Mouse (Mus musculus) thymus, postnatal 25 days (tissue): Measurements from ENCODE around the gene Cox15.

Experiments used
- DNase-seq: peaks from one replicate; pipeline ENCODE4 v3.0.0; 2022

The Cox15 gene

DNA sequence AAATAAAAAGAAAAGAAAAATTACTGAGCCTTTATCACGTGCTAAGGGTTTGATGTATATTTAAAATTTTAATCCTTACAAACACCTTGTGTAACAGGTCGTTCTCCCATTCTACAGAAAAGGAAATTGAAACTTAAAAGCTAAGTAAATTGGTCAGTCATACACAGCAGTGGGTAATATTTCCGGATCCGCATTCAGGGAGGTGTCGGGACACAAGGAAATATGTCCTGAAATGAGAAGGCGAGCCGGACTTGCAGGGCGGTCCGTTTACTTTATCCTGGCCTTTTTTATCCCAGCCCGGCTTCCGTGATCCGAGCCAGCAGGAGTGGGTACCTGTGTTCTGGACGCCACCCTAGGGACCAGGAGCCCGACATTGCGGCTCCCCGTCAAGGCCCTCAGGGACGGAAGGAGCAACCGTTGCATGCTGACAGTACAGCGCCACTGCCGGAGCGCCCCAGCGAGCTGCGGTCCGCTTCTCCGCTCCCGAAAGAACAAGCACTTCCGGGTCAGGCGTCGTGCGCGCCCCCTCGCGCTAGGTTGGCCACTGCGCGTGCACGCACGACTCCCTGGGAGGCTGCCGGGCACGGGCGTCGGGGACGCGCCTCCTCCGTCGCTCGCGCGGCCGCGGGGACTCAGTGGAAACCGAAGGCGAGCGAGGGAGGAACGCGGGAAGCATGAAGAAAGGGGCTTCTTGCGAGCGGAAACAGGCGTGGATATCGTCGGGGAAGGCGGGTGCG lies at the start of gene Cox15, which contains the start of gene Cutc:
Gene Cox15, minus strand, starts transcription at position 512 of the 737 bp plus-strand sequence.
Gene Cutc, plus strand, starts transcription at position 508 of the 737 bp plus-strand sequence.
- DNase-seq = peak; percentile 99

GRCm38 (mm10) chr19:43801427-43802051 lies 48.7 kb upstream of the Cox15 start:
- DNase-seq = no peak

DNA sequence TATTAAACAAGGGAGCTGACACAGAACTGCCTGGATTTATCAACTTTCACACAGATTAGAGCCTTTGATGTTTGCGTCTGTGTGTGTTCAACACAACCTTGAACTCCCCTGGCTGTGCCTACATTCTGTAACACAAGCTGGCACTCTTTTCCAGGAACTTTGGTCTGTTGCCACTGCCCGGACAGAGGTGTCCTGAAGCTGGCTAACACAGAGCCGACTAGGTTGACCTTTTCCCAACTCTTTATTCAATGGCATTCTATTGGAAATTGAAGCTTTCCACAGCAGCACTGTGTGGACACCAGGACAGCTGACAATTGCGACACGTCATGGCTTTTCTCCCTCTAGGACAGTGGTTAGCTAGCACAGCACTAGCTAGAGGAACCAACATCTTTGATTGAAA lies 44.4 kb upstream of the Cox15 start:
- no peak for DNase-seq

DNA sequence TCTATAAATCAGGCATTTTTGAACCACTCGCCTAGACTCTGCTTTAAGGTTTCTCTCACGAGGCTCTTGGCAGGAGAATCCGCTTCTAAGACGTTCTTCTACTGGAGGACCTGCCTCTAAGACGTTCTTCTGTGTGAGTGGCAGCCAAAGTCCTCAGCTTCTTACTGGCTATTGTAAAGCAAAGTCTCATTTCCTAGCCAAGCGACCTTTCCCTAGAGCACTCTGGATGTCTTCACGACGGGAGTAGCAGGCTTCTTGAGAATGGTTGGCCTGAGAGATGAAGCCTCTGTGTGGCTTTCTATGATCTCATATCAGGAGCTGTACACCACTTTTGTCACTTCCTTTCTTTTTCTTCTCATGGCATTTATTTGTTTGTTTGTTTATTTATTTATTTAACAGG lies 42.7 kb upstream of the Cox15 start:
- DNase-seq = no peak

DNA sequence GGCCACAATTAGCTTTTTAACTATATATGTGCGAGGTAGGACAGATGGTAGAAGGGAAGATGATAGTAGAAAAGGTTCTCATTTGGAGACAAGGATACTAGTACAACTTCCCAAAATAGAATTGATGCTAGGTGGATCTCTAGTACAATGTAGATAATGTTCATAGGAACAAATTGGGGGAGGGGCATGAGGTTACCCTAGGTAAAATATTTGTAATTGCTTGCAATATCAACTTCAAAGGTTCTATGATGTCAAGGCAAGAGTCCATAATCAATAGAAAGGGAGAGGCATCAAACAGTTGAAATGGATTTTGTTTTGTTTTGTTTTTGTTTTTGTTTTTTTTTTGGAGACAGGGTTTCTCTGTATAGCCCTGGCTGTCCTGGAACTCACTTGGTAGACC lies 41.2 kb upstream of the Cox15 start:
- no peak for DNase-seq

GRCm38 (mm10) chr19:43792537-43792936 lies 39.7 kb upstream of the Cox15 start:
- no peak for DNase-seq

DNA sequence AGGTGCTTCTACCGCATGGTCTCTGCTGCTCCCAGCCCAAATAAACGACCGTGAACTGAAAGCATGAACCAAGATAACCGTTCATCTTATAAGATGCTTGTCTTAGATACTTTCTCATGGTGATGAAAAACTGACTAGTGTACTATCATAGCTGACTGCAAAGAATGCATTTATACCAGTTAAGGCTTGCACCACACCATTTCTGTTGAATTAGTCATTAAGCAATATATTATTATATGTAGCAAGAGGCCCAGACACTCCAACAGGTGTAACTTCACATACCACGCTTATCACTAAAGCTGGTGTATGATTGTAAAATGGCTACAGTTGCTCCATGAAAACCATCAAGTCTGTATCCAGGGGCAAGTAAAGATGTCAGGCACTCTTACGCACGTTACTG lies 37.0 kb upstream of the Cox15 start:
- DNase-seq = no peak

- no peak for DNase-seq
Measured at GRCm38 (mm10) chr19:43786249-43787026, 33.6 kb upstream of the Cox15 start.

DNA sequence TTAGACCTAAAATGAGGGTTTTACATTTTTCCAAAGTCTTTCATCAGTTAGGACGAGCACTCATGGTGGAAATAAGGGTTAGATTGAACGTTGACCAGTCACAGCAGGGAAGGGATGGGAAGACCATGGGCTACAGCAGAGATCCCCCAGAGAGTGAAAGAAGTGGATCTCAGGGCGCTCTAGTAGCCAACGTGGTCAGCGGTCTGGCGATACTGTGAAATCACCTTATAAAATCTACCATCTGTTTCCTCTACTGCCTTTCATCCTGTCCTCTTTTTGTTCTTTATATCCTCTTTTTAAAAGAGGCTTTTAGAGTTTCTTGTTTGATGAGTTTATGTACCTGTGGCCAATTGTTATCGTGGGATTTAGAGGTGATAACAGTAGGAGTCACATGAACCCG lies 32.0 kb upstream of the Cox15 start:
- DNase-seq = no peak

DNA sequence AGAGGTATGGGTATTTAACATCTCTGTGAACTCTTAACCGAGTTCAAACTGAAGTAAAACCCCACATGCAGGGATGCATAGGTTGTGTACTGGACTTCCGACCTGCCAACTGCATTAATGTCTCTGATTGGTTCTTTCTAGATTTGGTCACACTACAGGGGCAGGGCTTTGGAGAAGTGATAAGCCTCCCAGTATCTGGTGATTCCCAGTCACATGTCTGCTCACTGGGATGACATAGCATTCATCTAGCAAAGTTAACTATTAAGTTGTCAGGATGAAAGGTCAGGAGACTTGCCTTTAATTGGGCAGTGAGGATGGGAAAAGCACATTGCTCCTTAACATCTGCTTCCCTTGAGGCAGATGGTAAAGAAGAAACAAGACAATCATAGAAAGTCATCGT lies 29.2 kb upstream of the Cox15 start, which contains the start of gene Abcc2:
Gene Abcc2, plus strand, starts transcription at position 213 of the 400 bp plus-strand sequence.
- no peak for DNase-seq

DNA sequence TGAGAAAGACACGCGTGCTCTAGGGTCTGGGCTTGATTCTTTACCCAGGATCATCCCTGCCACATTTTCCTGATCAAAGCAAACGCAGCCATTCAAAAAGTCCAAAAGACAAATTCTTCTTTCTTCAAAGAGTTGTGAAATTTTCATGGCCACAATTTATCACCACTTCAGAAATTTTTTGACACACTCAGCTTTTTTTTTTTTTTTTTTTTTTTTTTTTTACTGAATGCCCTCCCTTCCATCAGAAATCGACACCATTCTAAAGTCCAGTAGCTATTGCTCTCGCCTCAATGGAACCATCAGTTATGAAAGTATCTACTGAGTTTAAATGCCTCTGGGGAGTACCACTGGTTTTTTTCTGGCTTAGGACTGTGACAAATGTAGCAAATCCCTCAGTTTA lies 27.6 kb upstream of the Cox15 start:
- no peak for DNase-seq

GRCm38 (mm10) chr19:43777308-43777707 lies 24.5 kb upstream of the Cox15 start:
- no peak for DNase-seq

DNA sequence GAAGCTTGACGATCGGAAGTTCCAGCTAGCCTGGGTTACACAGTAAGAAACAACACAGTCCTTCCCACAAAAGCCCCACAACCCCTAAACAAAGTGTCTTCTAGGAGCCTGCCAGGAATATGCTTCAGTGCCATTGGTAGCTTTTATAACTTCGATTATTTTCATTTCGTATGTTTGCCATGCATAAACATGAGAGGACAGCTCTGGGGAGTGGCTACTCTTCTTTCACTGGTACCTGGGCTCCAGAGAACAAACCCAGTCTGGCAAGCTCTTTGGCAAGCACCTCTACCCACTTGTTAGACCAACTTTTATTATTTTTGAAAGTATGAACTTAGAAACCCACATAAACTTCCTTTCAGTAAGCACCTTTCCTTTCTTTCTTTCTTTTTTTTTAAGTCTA lies 23.8 kb upstream of the Cox15 start:
- no peak for DNase-seq

- no peak for DNase-seq
Measured at GRCm38 (mm10) chr19:43775433-43775832, 22.6 kb upstream of the Cox15 start.

DNA sequence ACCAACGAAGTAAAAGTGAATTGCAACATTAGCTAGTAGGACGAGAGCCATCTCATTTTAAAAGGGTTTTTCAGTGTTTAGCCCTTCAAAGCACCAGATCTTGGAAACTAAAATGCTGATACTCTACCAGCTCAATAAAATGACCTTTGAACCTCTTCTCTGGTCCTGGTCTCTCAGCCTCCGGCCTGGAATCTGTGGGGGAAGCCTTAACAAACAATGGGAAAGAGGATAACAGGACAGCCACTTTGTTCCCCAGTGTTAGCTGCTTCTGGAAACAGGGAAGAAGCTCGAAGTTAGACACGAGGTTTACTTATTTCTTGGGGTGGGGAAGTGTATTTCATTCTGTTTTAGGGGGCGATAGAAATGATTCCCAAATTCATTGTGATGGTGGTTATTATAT lies 19.5 kb upstream of the Cox15 start:
- no peak for DNase-seq

DNA sequence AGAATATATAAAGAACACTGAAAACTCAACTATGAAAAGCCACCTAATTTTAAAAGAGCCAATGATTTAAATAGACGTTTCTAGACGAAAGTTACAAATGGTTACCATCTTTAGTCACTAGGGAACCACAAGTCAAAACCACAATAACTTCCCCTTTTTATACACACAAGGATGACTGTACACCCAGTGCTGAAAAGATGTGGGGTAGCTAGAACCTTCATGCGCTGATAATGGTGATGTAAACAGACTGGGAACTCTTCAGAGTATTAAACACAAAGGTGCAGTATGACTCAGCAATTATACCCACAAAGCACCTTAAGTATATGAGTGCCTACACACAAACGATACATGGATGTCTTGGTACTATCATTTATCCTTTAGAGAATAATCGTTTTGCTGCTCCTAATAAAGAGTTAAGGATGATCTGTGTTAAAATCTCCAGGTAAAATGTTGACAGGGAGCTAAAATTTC lies 18.7 kb upstream of the Cox15 start:
- no peak for DNase-seq

- DNase-seq = no peak
Measured at GRCm38 (mm10) chr19:43770584-43770983, 17.8 kb upstream of the Cox15 start.

DNA sequence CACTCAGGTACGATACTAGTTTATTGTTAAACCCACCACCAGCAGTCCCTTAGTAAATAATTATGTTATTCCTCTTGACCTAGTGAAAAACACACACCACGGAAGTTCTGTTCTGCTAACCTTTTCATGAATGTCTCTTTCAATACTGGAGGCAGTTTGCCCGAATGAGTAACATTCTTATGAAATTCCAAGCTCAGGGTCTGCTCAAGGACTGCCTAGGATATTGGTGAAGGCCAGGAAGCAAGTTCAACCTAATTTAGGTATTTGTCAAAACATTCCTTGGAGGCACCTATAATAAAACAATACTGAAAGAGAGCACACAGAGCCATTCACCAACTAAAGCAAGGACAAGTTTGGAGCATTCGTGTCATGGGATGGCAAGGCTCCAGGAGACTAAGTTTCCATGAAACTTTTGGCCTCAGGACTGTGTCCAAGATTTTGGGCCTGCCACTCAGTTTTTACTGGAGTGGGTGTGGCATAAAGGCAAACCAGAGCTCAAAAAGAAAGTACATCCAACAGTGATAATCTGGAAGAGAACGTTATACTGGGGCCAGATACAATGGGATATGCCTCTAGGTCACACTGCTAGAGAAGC lies 16.7 kb upstream of the Cox15 start:
- no peak for DNase-seq

DNA sequence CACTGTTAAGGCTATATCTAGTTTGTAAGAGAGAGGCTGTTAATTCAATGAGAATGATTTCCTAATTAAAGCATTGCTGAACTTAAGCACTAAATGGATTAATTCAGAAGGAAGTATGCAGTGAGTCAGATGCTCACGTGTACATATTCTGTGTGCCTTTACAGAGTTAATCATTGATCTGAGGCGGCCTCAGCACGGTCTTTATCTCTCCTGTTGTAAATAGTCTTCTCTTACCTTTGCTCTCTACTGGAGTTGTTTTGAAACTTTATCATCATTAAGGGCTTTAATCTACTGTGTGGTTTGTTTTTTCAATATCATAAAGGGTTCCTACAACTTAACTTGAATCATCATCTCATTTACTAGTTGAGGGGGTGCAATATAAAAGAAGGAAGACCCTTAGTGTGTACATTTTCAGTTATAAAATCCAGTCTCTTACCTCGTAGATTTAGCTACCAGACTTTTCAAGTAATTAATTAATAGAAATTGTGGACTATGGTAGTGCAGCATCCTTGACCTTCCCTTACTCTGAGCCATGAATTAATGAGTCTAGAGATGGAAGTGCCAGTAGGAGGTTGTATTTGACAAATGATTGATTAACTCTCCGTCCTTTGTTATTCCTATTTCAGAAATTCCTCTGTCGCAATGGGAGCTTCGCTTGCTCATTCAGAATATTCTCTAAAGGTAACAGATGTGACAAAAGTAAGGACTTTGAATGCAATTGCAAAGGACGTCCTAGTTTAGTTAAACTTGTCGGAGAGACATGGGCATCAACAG lies 14.9 kb upstream of the Cox15 start:
- no peak for DNase-seq

- DNase-seq = no peak
Measured at GRCm38 (mm10) chr19:43766451-43766850, 13.7 kb upstream of the Cox15 start.

GRCm38 (mm10) chr19:43762410-43762809 lies 9.6 kb upstream of the Cox15 start:
- no peak for DNase-seq

- no peak for DNase-seq
Measured at GRCm38 (mm10) chr19:43761543-43762256, 8.9 kb upstream of the Cox15 start.
